Mouse (Mus musculus) liver, embryonic 15.5 days (tissue): ENCODE results near the gene Vcp. TPM values are rescaled to one million over a fixed set of nuclear protein-coding genes. Genes with fewer than 3 reads are reported as not detected.

Experiments
- ATAC-seq: fragments of 200-750 bp; cut with Nextera tagmentation; 2 replicates; pipeline ENCODE4 v1.8.0; 2017; ENCODE audit warnings: moderate number of reproducible peaks, mild to moderate bottlenecking, moderate library complexity; ENCODE audit not compliant: insufficient read depth
- H3K27ac ChIP-seq: fragments of 300-500 bp; sonication (generic); replicated peaks from 2 replicates; pipeline ENCODE4 v1.5.1; 2015; ENCODE audit warnings: mild to moderate bottlenecking, inconsistent platforms
- H3K27me3 ChIP-seq: fragments of 300-500 bp; sonication (generic); 2 replicates; pipeline ENCODE4 v1.6.1; 2015; ENCODE audit warnings: mild to moderate bottlenecking, inconsistent platforms
- H3K36me3 ChIP-seq: fragments of 300-500 bp; sonication (generic); replicated peaks from 2 replicates; pipeline ENCODE4 v1.6.1; 2015; ENCODE audit warnings: moderate library complexity, mild to moderate bottlenecking, inconsistent platforms
- H3K4me1 ChIP-seq: fragments of 300-500 bp; sonication (generic); replicated peaks from 2 replicates; pipeline ENCODE4 v1.6.1; 2015; ENCODE audit warnings: inconsistent platforms
- H3K4me2 ChIP-seq: fragments of 300-500 bp; sonication (generic); 2 replicates; pipeline ENCODE4 v1.6.1; 2015; ENCODE audit warnings: moderate library complexity, mild to moderate bottlenecking, inconsistent platforms
- H3K4me3 ChIP-seq: fragments of 300-500 bp; sonication (generic); replicated peaks from 2 replicates; pipeline ENCODE4 v1.5.1; 2015; ENCODE audit warnings: mild to moderate bottlenecking, inconsistent platforms
- H3K9ac ChIP-seq: fragments of 300-500 bp; sonication (generic); 2 replicates; pipeline ENCODE4 v1.6.1; 2015; ENCODE audit warnings: moderate library complexity, mild to moderate bottlenecking, inconsistent platforms
- H3K9me3 ChIP-seq: fragments of 300-500 bp; sonication (generic); replicated peaks from 2 replicates; pipeline ENCODE4 v1.6.1; 2016; ENCODE audit warnings: inconsistent platforms
- WGBS: fragments of 180-500 bp; shearing (Covaris S2); methylation state at CpG from one replicate; pipeline ENCODE4 v1.1.7; 2015; ENCODE audit warnings: mixed read lengths; ENCODE audit not compliant: insufficient replicate concordance; 5-methylcytosine and 5-hydroxymethylcytosine counted together
- polyA plus RNA-seq: library from polyadenylated mRNA; unstranded; fragments of >200 nt; fragmentation: Nextera tagmentation; extraction: Ambion mirVana; gene quantifications from 2 replicates; pipeline ENCODE4 v1.2.1, GENCODE M21; 2015

Vcp gene
- polyA plus RNA-seq, 1 experiment from 2014 or later: 204 TPM

DNA sequence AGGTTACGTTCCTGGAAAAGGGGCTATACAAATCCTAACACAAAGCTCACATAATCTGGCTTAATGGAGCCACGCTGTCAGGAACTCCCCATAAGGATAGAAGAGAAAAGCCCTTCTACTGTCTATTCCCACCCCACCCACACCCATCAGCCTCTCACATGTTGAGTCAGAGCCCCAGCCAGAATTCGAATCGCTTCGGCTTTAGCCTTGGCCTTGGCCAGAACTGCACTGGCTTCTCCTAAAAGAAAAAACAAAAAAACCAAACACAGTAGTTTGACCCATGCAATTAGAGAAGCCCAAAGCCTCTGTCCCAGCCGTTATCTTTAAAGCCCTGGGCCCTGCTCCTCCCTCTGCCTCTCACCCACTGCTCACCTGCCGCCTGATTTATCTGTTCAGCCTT, 28.8 kb upstream of the Vcp start:
- peaks cover 59% of the 10 kb centered on the region for H3K36me3 ChIP-seq
- peaks cover 42% of the 10 kb centered on the region for H3K4me1 ChIP-seq
- H3K27ac ChIP-seq: no peak overlapping the region
- H3K4me3 ChIP-seq: no peak overlapping the region
- WGBS: 75% methylated on average over 7 of the region's 7 CpGs
- no peaks in the 10 kb centered on the region for H3K9me3 ChIP-seq
- H3K4me2 ChIP-seq: peak overlapping the region; percentile 85; the same call in 1 of the 2 replicates
- no peaks in the 10 kb centered on the region for H3K27me3 ChIP-seq
- ATAC-seq: no peak
- no peak overlapping the region for H3K9ac ChIP-seq

DNA sequence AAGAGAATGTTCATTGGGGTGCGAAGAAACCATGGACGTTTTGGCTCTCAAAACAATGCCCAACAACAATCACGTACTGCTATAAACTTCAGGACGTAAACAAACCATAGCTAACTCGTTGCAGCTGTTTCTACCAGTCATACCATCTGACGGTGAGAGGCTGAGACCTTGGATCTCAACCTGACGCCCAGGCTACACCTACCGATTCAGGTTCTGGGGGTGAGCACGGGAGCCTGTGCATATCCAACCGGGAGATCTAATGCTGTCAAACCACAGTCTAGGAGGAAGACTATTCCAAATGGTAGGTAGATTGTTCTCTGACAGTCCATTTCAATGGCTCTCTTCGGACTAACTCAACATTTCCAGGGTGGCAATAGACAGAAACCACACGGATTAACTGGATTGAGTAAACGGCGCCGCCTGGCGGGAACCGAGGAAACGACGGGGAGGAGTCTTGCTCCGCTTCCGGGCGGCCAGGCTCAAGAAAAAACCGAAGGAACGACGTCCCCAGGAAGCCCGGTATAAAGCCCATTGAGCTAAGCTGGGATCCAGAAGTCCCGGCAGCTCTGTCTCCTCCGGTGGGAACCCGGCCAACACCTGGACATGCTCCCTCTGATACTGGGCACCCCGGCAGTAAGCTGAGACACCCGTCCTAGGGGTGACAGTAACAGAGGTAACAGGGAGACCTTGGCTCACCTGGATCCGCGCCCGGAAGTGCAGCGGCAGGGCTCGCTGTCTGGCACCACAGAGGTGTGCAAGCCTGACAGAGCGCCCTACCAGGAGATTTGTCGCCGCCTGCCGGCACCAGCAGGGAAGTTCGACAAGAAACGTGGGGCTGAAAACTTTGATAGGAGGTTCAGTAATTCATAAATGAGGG, 25.0 kb upstream of the Vcp start, which contains the start of gene Pigo:
Pigo (minus strand) TSS at position 736 of the 877 bp plus-strand sequence.
- Histone ChIP-seq H3K9me3 (no peaks in the 10 kb centered on the region), H3K27ac (peak within 1 kb of the TSS; percentile 95), H3K27me3 (no peaks in the 10 kb centered on the region), H3K36me3 (peaks cover 76% of the 10 kb centered on the region), H3K9ac (peak within 1 kb of the TSS; percentile 82), H3K4me3 (peak within 1 kb of the TSS; percentile 78), H3K4me1 (peaks cover 37% of the 10 kb centered on the region), H3K4me2 (peak within 1 kb of the TSS; percentile 87)
- ATAC-seq: peak; percentile 93
- 6% methylated on average over 42 of the region's 42 CpGs for WGBS

DNA sequence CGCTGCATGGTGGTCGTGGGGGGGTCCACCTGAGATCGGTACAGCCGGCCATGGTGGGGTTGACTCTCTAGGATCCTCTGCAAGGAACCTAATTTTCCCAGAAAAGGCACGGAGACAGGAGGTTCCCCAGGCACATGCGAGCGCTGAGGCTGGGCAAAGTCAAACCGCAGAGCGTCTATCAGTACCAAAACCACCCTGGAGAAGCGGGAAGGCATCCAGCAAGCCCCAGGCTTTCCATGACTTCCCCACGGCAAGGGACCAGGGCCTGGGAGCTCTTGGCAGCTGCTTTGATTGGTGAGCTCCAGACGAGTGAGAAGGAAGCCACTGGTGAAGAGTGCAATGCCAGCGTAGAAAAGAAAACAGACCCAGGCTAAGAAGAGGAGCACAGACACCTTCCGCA, 24.4 kb upstream of the Vcp start:
- no peak for ATAC-seq
- peak overlapping the region; percentile 95 for H3K27ac ChIP-seq
- no peaks in the 10 kb centered on the region for H3K27me3 ChIP-seq
- H3K36me3 ChIP-seq: peaks cover 78% of the 10 kb centered on the region
- H3K4me1 ChIP-seq: peaks cover 37% of the 10 kb centered on the region
- 78% methylated on average over 14 of the region's 14 CpGs for WGBS
- peak overlapping the region; percentile 78 for H3K4me3 ChIP-seq
- no peaks in the 10 kb centered on the region for H3K9me3 ChIP-seq
- peak overlapping the region; percentile 82 for H3K9ac ChIP-seq
- H3K4me2 ChIP-seq: peak overlapping the region; percentile 87

DNA sequence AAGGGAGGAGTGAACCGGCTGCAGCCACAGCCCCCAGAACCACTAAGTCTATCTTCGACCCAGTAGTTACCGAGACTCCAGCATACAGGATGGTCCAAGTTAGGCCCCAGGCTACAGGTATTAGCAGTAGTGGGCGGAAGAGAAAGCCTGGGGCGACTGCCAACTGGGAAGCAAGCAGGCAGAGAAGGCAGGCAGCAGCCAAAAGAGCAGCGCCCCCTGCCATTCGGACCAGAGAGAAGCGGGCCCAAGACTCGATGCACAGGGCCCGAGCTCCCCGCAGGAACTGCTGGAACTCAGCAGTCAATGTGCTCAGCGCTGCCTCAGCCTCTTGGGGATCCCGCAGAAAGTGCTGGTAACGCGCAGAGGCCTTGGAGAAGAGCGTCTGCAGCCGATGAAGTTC, 21.0 kb upstream of the Vcp start:
- Histone ChIP-seq H3K4me2 (no peak overlapping the region), H3K9ac (no peak overlapping the region), H3K9me3 (no peaks in the 10 kb centered on the region), H3K4me1 (peaks cover 30% of the 10 kb centered on the region), H3K27me3 (no peaks in the 10 kb centered on the region), H3K27ac (no peak overlapping the region), H3K4me3 (no peak overlapping the region), H3K36me3 (peaks cover 74% of the 10 kb centered on the region)
- no peak for ATAC-seq
- WGBS: 80% methylated on average over 17 of the region's 17 CpGs

DNA sequence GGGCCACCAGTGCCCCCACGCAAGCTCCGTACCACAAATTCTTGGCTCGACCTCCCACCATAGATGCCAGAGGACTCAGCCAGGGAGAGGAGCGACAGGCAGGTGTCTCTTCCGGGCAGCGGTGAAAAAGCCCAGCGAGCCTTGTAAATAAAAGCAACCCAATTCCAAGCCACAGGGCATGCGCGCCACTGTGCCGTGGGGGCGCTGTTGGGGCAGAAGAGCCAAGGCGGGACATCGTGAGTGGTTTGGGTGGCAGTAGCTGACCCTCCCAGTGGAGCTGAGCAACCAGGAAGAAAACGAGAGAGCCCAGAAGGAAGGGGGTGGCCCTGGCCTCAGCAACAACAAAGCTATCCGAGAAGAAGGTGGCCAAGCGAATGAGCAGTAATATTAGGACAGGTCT, 20.6 kb upstream of the Vcp start:
- WGBS: 87% methylated on average over 16 of the region's 16 CpGs
- H3K4me1 ChIP-seq: peaks cover 30% of the 10 kb centered on the region
- H3K9me3 ChIP-seq: no peaks in the 10 kb centered on the region
- H3K4me2 ChIP-seq: no peak overlapping the region
- H3K27ac ChIP-seq: no peak overlapping the region
- ATAC-seq: no peak
- H3K27me3 ChIP-seq: no peaks in the 10 kb centered on the region
- no peak overlapping the region for H3K9ac ChIP-seq
- H3K36me3 ChIP-seq: peaks cover 71% of the 10 kb centered on the region
- no peak overlapping the region for H3K4me3 ChIP-seq

DNA sequence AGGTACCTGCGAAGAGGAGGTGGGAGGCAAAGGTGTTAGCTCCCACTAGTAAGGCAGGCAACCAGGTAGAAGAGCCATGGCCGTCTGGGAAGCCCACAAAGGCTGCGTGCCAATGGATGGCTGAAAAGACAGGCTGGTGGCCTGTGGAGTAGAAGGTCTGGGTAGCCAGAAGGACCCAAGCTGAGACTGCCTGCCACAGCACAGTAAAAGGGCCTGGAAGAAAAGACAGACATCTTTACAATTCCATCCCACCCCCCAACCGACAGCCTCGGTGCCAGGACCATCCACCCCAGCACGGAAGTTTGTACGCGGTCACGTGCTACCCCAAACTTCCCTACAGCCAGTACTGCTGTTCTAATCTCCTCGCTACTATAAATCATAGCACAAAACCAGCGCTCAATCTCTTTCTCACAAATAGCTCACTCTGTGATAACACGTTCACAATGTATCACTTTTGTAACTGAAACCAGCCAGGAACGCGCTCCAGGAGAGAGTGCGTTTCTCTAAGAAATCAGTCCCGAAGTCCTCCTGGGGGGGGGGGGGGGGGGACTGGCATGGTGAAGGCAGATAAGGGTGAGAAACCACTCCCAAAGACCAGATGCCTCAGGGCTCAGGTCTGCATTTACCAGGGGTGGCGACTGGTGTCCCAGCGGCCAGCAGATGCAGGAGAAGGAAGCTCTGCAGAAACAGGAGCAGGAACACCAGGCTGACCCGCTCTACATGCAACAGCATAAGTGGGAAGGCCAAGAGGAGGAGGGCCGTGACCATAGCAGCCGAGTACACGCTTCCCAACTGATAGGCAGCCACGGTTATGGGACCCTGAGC, 19.5 kb upstream of the Vcp start:
- H3K9ac ChIP-seq: no peak overlapping the region
- WGBS: 56% methylated on average over 23 of the region's 23 CpGs
- H3K36me3 ChIP-seq: peaks cover 70% of the 10 kb centered on the region
- no peaks in the 10 kb centered on the region for H3K27me3 ChIP-seq
- H3K27ac ChIP-seq: no peak overlapping the region
- no peak; the same call in 1 of the 2 replicates for ATAC-seq
- H3K9me3 ChIP-seq: no peaks in the 10 kb centered on the region
- H3K4me1 ChIP-seq: peaks cover 24% of the 10 kb centered on the region
- H3K4me2 ChIP-seq: no peak overlapping the region
- no peak overlapping the region for H3K4me3 ChIP-seq

DNA sequence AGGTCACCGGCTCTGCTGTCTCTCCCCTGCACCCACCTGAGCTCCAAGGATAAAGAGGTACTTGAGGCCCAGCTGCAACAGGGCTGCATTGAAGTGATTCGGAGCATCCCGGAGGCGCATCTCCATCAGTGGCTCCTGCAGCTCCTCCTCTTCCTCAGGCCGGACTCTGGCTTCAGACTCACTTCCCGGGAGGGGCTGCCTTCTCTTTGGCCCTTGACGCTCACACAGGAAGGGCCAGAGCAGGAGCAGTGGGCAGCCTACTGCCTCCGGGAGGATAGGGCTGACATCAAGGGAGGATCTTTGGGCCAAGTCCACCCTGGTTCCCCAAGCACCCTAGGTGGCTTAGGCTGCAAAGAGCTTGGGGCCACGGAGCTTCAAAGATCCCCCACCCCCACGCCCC, 18.9 kb upstream of the Vcp start:
- WGBS: 80% methylated on average over 10 of the region's 10 CpGs
- Histone ChIP-seq H3K4me3 (no peak overlapping the region), H3K27me3 (no peaks in the 10 kb centered on the region), H3K4me1 (peaks cover 17% of the 10 kb centered on the region), H3K9me3 (no peaks in the 10 kb centered on the region), H3K27ac (no peak overlapping the region), H3K36me3 (peaks cover 70% of the 10 kb centered on the region), H3K9ac (no peak overlapping the region), H3K4me2 (no peak overlapping the region)
- ATAC-seq: no peak

DNA sequence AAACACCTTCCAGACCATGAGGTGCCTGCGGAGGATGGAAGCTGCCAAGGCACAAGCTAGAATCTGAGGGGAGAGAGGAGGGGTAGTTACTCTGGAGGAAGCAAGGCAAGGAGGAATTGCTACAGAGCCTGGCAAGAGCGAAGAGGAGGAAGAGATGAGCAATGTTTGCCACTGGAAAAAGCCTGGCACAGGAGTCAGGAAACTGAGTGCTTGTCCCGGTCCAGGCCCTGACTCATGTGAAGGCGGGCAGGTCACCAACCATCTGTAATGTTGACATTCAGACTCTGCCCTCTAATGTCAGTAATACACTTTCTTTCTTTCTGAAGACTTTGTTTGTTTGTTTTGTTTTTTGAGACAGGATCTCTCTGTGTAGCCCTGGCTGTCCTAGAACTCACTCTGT, 17.8 kb upstream of the Vcp start:
- Histone ChIP-seq H3K27me3 (no peaks in the 10 kb centered on the region), H3K4me3 (no peak overlapping the region), H3K9me3 (no peaks in the 10 kb centered on the region), H3K4me2 (no peak overlapping the region), H3K27ac (no peak overlapping the region), H3K4me1 (peaks cover 11% of the 10 kb centered on the region), H3K9ac (no peak overlapping the region), H3K36me3 (peaks cover 64% of the 10 kb centered on the region)
- 87% methylated on average over 4 of the region's 4 CpGs for WGBS
- no peak for ATAC-seq

DNA sequence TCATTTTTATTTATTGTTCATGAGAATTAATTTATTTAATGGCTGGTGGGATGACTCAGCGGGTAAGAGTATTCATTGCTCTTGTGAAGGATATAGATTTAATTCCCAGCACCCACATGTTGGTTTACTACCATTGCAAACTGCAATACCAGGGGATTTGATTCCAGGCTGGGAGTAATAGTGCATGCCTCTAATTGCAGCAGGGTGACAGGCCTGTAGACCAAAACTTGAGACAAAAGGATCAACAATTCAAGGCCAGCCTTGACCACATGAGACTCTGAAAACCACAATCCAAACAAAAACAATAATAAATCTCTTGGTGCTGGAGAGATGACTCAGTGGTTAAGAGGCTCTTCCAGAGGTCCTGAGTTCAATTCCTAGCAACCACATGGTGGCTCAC, 11.8 kb upstream of the Vcp start:
- Histone ChIP-seq H3K36me3 (peaks cover 9% of the 10 kb centered on the region; the same call in 1 of the 2 replicates), H3K9ac (no peak overlapping the region), H3K4me1 (peaks cover 18% of the 10 kb centered on the region), H3K27ac (no peak overlapping the region), H3K9me3 (no peaks in the 10 kb centered on the region), H3K4me3 (no peak overlapping the region), H3K4me2 (no peak overlapping the region), H3K27me3 (no peaks in the 10 kb centered on the region)
- no peak for ATAC-seq
- WGBS: 87% methylated on average over 1 of the region's 1 CpGs

DNA sequence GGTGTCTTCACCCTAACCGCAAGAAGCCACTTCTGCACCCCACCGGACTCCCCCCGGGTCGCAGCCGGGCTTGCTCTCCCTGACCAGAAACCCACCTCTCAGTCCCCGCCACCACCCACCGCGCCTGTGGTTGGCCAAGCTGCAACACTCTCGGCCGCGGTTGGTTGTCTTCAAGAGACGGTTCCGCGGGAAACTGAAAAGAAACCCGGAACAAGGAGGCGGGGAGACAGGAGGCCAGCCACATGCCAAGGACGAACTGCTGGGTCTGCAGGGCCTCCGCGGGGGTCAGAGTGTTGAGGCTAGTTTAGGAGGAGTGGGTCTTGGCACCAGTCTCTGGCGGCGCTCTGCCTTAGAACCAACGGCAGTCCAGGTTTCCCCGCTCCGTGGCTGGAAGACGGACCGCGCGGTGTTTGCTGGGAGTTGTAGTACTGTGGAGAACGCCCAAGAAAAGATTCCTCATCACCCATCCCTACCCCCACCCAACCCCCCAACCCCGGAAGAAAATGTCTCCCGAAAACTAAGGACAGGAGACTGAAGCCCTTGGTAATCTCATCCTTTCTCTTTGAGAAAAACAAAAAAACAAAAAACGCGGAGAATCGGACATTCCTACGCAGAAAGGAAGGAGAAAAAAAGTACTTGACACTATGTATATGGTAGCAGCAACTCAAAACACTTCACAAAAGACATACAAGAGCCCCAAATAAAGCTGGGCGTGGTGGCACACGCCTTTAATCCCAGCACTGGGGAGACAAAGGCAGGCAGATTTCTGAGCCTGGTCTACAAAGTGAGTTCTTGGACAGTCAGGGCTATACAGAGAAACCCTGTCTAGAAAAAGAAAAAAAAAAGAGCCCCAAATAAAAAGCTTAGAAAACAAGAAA, 10.1 kb upstream of the Vcp start, which contains the start of gene Fancg:
Fancg (minus strand) TSS at position 346 of the 878 bp plus-strand sequence.
- Histone ChIP-seq H3K36me3 (peaks cover 19% of the 10 kb centered on the region; the same call in 1 of the 2 replicates), H3K4me2 (peak within 1 kb of the TSS; percentile 90), H3K4me1 (peaks cover 18% of the 10 kb centered on the region), H3K9me3 (no peaks in the 10 kb centered on the region), H3K4me3 (peak within 1 kb of the TSS; percentile 80), H3K27ac (peak within 1 kb of the TSS; percentile 73), H3K27me3 (no peaks in the 10 kb centered on the region), H3K9ac (peak within 1 kb of the TSS; percentile 88)
- ATAC-seq: peak; percentile 84
- WGBS: 1% methylated on average over 37 of the region's 37 CpGs
